Mouse (Mus musculus) olfactory bulb, adult 2 months (tissue): Measurements from ENCODE around the gene Abhd14b. TPM values are rescaled to one million over a fixed set of nuclear protein-coding genes. Genes with fewer than 3 reads are reported as not detected.

Experiments used
- H3K27ac ChIP-seq: fragments of 200-500 bp; 2 replicates; pipeline ENCODE4 v1.5.1; 2012; ENCODE audit warnings: low read depth, low read length; ENCODE audit not compliant: insufficient read depth
- H3K4me1 ChIP-seq: fragments of 200-500 bp; 2 replicates; pipeline ENCODE4 v1.6.1; 2012; ENCODE audit warnings: low read length; ENCODE audit not compliant: control insufficient read depth, insufficient read depth
- H3K4me3 ChIP-seq: fragments of 200-500 bp; 2 replicates; pipeline ENCODE4 v1.5.1; 2012; ENCODE audit warnings: mild to moderate bottlenecking, low read depth, low read length, moderate library complexity; ENCODE audit not compliant: insufficient read depth
- CTCF ChIP-seq: fragments of 200-500 bp; IDR thresholded peaks from 2 replicates; pipeline ENCODE4 v1.5.1; 2012; ENCODE audit warnings: low read depth, mild to moderate bottlenecking, low read length, moderate library complexity; ENCODE audit not compliant: insufficient read depth
- POLR2A ChIP-seq: fragments of 200-500 bp; IDR thresholded peaks from 2 replicates; pipeline ENCODE4 v1.6.1; 2012; ENCODE audit warnings: mild to moderate bottlenecking, low read depth, low read length, moderate library complexity; ENCODE audit not compliant: insufficient read depth
- WGBS: fragments of 180-500 bp; shearing (Covaris S2); methylation state at CpG from one replicate; pipeline ENCODE4 v1.1.7; 2018; 5-methylcytosine and 5-hydroxymethylcytosine counted together
- polyA plus RNA-seq: library from polyadenylated mRNA; stranded (reverse); fragments of >200 nt; gene quantifications from 2 replicates; pipeline ENCODE4 v1.2.4, GENCODE M21; 2012; ENCODE audit warnings: low replicate concordance; ENCODE audit not compliant: missing spikeins, insufficient read depth, insufficient read length

The Abhd14b gene
- polyA plus RNA-seq, 1 experiment, result not detected

DNA sequence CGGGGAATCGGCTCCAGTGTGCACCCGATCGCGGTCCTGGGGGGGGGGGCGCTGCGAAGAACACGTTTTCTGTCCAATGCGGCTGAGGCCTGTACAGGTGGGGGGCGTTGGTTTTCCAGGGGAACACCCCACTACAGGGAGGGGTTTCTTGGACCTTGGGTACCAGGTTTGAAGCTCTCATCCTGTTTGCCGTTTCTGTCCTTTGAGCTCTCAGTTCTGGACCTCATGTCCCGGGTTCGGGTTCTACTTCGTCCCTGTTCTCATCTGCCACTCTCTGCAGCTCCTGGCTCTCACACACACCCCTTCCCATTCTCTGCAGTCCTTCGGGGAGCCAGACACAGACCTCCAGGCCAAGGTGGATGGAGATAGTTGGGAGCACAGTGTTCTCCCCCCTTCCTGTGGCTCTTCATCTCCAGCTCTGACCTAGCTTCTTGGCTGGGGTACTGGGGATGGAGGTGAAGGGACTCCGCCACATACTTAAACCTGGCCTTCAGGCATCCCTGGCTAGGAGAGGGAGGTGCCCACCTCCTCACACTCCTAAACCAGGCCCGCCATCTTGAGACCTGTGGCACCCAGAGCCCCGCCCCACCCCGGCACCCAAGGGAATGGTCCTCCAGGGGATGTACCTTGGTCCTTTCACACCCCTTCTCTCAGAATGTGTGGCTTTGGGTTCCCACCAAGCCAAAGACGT lies 7.0 kb downstream of the Abhd14b start:
- H3K4me3 ChIP-seq, result peak overlapping the region; percentile 57
- no peak overlapping the region; the same call in 1 of the 2 replicates for H3K27ac ChIP-seq
- H3K4me1 ChIP-seq, result peaks cover 37% of the 10 kb centered on the region
- TF ChIP-seq CTCF (no peak), POLR2A (no peak)
- 9% methylated on average over 19 of the region's 20 CpGs for WGBS

DNA sequence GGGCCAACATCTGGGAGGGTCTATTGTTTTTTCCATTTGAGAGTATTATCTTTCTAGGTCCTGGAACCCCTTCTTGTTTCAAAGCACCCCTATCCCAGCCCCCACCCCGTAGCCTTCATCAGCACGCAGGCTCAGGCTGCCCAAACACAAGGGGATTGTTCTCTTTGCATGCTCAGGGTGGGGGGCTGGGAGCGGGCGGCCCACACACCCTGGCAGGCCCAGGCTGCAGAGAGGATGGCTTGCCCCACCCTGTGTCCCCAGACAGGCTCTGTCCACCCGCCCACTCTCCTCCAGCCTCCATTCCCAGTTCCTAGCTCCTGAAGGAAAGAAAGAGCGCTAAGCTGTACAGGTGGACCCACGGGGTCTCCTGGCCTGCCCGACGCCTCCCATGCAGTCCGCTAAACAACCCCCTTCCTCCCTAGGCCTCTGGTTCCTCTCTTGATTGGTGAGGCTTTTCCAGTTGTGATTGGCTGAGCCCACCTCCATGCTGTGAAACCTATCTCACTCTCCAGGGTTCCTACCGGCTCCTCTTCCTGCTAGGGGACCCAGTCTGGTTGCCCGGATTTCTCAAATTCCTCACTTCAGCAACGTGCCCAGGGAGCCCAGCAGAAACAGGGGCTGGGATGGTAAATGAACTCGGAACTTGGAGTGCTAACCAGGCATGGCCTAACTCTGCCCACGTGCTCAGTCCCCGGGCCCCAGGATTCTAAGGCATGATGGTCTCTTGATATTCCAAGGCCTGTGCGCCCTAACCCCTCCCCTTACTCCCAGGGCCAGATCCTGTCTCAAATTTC lies 7.8 kb downstream of the Abhd14b start:
- Histone ChIP-seq H3K4me1 (peaks cover 40% of the 10 kb centered on the region), H3K27ac (no peak overlapping the region; the same call in 1 of the 2 replicates), H3K4me3 (peak overlapping the region; percentile 57)
- WGBS, result 34% methylated on average over 17 of the region's 17 CpGs
- TF ChIP-seq POLR2A, result no peak
- no peak for TF ChIP-seq CTCF

DNA sequence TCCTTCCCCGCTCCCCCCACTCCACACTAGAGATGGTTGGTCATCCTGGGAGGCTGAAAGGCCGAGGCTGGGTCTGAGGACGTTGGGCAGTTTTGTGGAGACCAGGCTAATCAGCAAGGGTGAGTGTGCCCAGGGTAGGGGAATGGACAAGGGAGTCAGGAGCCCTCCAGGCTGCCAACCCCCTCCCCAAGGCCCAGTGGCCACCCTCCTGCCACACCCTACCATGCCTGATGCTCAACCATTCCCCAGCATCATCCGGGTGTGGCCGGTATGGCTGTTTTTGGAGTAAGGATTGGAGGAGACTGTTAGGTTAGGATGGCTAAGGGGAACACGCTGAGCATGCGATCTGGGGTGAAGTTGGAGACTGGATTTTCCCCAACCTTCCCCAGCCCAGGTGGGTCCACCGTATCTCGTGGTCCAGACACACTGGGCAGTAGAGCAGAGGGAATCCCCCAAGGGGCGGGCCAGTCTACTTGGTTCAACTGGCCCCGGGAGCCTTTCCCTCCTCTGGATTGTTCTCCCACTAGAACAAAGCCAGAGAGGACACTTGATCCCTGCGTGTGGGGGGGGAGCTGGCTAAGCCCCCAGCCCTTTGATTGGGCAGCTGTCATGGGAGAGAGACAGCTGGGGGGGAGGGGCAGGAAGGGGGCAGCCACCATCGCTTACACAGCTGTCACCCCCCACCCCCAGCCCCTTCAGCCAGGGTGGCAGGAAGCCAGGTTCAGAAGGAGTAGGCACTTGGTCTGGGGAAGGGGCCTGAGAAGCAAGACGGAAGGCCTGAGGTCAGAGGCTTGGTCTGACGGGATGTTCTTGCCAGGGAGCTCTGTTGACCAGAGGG lies 9.3 kb downstream of the Abhd14b start:
- Histone ChIP-seq H3K4me1 (peaks cover 44% of the 10 kb centered on the region), H3K27ac (no peak overlapping the region), H3K4me3 (no peak overlapping the region)
- WGBS, result 45% methylated on average over 15 of the region's 15 CpGs
- TF ChIP-seq CTCF (no peak), POLR2A (no peak)

DNA sequence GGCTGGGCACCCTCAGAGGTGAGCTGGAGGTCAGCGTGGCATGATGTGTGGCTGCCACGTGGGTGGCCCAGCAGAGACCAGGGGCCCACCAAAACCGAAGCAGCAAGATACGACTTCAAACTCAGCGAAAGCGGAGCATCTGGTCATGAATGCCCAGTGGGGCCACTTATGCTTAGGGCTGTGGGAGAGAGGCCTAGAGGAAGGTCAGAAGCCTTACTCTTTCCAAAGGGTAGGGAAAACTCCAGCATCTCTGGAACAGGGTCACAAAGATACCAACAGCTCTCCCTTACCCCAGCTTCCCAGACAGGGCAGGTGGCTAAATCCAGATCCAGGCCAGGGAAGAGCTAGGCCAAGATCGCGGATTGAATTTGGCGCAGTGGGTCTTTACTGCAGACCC lies 9.9 kb downstream of the Abhd14b start:
- 74% methylated on average over 9 of the region's 9 CpGs for WGBS
- Histone ChIP-seq H3K27ac (no peak overlapping the region), H3K4me1 (peaks cover 44% of the 10 kb centered on the region), H3K4me3 (no peak overlapping the region)
- TF ChIP-seq POLR2A, result no peak
- TF ChIP-seq CTCF, result no peak

DNA sequence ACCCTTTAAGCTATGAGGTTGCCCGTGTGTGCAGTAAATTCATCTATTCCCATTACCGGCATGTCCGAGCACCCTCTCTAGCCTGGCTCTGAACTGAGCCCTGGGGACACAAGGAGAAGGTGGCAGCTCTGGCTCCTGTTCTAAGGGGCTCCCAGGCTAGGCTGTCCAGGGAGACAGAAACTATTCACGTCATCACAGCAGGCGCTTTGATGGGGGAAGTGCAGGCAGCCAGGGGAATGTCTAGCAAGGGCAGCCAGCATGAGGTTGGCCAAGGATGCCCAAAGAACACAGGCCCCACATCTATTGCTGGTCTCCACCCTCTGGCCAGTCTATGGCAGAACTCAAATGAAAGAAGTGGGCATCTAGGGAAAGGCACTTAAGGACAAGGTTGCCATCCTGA lies 10.7 kb downstream of the Abhd14b start:
- WGBS, result 78% methylated on average over 5 of the region's 5 CpGs
- Histone ChIP-seq H3K4me3 (no peak overlapping the region), H3K4me1 (peaks cover 41% of the 10 kb centered on the region), H3K27ac (no peak overlapping the region)
- TF ChIP-seq CTCF (no peak), POLR2A (no peak)

DNA sequence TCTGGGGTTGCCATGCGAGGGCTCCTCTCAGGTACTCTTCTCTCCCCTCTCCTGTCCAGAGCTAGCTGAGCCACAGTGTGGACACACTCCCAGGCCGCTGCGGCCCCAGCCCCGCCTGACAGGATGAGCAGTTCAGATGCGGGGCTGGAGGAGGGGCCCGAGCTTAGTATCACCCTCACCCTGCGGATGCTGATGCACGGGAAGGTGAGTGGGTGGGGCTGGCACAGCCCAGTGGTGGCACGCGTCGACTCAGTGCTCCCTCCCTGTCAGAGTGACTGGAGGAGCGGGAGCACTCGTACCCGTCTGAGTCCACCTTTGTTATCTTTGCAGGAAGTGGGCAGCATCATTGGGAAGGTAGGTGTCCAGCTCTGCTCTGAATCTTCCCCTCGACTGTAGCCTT lies 12.7 kb downstream of the Abhd14b start:
- H3K4me1 ChIP-seq, result peaks cover 32% of the 10 kb centered on the region
- H3K4me3 ChIP-seq, result no peak overlapping the region
- 74% methylated on average over 15 of the region's 15 CpGs for WGBS
- TF ChIP-seq POLR2A (no peak), CTCF (no peak)
- H3K27ac ChIP-seq, result no peak overlapping the region

DNA sequence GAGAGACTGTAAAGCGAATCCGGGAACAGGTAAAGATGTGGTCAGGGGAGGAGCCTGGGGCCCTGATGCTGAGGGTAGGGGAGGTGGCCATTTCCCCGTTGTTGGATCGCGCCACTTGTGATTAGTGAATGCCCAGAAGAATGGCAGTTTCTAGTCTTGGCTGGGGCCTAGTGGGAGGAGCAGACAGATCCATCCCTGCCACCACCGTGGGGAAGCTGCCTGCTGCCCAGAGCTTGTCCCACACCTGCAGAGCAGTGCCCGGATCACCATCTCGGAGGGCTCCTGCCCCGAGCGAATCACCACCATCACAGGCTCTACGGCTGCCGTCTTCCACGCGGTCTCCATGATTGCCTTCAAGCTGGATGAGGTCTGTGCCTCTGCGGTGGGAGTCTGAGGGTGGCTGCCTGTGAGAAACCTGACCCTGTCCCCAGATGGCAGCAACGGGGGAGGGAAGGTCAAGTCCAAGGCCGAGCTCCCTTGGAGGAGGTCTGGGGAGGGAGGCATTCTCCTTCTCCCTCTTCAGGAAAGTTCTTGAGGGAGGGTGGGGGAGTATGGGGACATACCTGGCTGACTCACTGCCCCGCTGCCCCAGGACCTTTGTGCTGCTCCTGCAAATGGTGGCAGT lies 13.3 kb downstream of the Abhd14b start:
- 79% methylated on average over 18 of the region's 18 CpGs for WGBS
- Histone ChIP-seq H3K4me1 (peaks cover 29% of the 10 kb centered on the region), H3K27ac (no peak overlapping the region), H3K4me3 (no peak overlapping the region)
- no peak for TF ChIP-seq CTCF
- TF ChIP-seq POLR2A, result no peak

DNA sequence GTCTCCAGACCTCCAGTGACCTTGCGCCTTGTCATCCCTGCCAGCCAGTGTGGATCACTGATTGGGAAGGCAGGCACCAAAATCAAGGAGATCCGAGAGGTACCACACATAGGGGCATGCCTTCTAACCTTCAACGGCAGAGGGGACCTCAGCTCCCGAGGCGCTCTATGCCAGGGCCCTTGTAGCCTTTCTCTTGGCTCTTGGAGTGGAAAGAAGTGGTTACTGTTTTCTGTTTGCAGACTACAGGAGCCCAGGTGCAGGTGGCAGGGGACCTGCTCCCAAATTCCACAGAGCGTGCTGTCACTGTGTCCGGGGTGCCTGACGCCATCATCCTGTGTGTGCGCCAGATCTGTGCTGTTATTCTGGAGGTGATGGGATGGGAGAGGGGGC lies 13.8 kb downstream of the Abhd14b start:
- Histone ChIP-seq H3K4me3 (no peak overlapping the region), H3K27ac (no peak overlapping the region), H3K4me1 (peaks cover 34% of the 10 kb centered on the region)
- 91% methylated on average over 9 of the region's 9 CpGs for WGBS
- TF ChIP-seq POLR2A (no peak), CTCF (no peak)
